Mouse (Mus musculus): ENCODE data around the gene Sardh. TPM values are rescaled to one million over a fixed set of nuclear protein-coding genes. Genes with fewer than 3 reads are reported as not detected.

Gene Sardh
- polyA plus RNA-seq, 1 experiment from 2014 or later = 40.6 TPM

DNA sequence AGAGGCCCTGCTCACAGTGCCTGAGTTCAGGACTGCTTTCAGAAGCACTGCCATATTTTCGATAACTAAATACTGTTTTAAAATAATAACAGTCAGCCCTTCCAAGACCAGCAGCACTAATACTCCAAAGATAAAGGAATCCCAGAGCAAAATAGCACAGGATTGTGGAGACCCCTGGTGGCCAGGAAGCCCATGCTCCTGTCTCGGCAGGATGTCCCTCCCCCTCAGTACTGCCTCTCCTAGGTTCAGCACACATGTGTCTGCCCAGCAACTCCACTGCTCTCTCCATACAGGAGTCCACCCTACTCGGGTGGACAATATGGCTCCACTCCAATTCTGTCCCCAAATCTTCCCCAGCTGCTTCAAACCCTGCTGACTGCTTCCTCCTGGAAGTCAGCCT, 12.4 kb downstream of the Sardh start:
- Histone ChIP-seq H3K4me2 (no peak overlapping the region), H3K4me1 (replicated peaks; ENCODE audit: control insufficient read depth, insufficient read depth, low read length) (0 out of 2 replicates have a peak, but pooled peaks cover 4% of the 10 kb centered on the region), H3K27ac (ENCODE audit: low read depth, low read length) (no peak overlapping the region), H3K9ac (ENCODE audit: low read depth, low read length) (no peak overlapping the region), H3K36me3 (ENCODE audit: control insufficient read depth, insufficient read depth, low read length) (no peaks in the 10 kb centered on the region), H3K9me3 (ENCODE audit: control insufficient read depth, low read length) (no peaks in the 10 kb centered on the region), H3K27me3 (replicated peaks; ENCODE audit: control insufficient read depth, insufficient read depth, low read length) (no peaks in the 10 kb centered on the region), H3K4me3 (ENCODE audit: low read depth, low read length) (no peak overlapping the region)
- DNase-seq (ENCODE audit: low spot score) = peak; percentile 53
- WGBS = 15% methylated on average over 3 of the region's 3 CpGs
- no peak for ATAC-seq (replicated peaks; ENCODE audit: low FRiP score)

DNA sequence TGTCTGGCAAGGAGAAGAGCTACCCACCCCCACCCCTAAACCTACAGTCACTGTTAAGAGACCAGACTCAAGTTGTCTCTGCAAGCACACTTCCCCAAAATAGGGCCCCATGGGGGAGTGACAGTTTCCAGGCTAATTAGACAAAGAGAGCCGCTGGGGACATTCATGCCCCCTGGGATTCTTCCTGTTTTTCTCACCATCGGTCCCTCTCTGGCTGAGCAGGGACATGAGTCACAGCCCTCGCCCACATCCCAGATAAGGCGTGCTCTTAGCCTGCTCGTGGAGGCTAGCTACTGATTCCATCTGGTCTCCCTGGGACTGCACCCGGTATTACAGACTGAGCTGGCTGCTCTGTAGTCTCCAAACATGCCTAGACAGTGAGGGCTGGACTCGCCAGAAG, 15.8 kb downstream of the Sardh start:
- H3K4me2 ChIP-seq = no peak overlapping the region
- H3K4me3 ChIP-seq (ENCODE audit: low read depth, low read length) = no peak overlapping the region
- H3K36me3 ChIP-seq (ENCODE audit: control insufficient read depth, insufficient read depth, low read length) = peaks cover 4% of the 10 kb centered on the region; the same call in 1 of the 2 replicates
- H3K9ac ChIP-seq (ENCODE audit: low read depth, low read length) = no peak overlapping the region
- H3K9me3 ChIP-seq (ENCODE audit: control insufficient read depth, low read length) = no peaks in the 10 kb centered on the region
- ATAC-seq (replicated peaks; ENCODE audit: low FRiP score) = peak; percentile 37; the same call in 1 of the 2 replicates
- no peak for DNase-seq (ENCODE audit: low spot score)
- WGBS = 10% methylated on average over 7 of the region's 7 CpGs
- H3K4me1 ChIP-seq (replicated peaks; ENCODE audit: control insufficient read depth, insufficient read depth, low read length) = 0 out of 2 replicates have a peak, but pooled peaks cover 4% of the 10 kb centered on the region
- no peak overlapping the region for H3K27ac ChIP-seq (ENCODE audit: low read depth, low read length)
- H3K27me3 ChIP-seq (replicated peaks; ENCODE audit: control insufficient read depth, insufficient read depth, low read length) = no peaks in the 10 kb centered on the region

DNA sequence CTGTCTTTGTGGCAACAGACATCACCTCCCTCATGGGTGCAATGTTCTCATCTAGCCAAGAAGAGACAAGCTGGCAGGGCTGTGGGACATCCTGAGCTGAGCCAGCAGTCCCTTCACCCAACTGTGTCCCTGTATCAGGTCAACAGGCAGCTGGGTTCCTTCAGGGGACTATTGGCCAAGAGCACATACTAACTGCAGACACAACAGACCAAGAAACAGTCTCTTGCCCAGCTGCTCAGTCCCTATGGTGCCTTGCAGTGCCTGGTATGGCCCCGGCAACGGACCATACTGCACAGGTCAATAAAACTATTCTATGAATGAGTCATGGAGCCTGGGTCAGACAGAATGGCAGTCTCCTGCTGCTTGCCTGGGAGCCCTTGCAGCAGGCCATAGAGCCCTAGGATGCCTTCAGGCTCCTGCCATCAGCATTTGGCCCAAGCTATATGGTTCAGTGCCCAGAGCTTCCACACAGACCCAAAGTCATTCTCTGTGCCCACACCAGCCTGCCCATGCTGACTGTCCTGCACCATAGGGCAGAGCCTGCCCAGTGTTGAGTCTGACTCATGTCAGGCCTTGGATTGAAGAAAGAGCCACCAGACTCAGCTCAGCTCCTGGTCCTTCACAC, 18.5 kb downstream of the Sardh start:
- 88% methylated on average over 2 of the region's 2 CpGs for WGBS
- 0 out of 2 replicates have a peak, but pooled peaks cover 4% of the 10 kb centered on the region for H3K4me1 ChIP-seq (replicated peaks; ENCODE audit: control insufficient read depth, insufficient read depth, low read length)

DNA sequence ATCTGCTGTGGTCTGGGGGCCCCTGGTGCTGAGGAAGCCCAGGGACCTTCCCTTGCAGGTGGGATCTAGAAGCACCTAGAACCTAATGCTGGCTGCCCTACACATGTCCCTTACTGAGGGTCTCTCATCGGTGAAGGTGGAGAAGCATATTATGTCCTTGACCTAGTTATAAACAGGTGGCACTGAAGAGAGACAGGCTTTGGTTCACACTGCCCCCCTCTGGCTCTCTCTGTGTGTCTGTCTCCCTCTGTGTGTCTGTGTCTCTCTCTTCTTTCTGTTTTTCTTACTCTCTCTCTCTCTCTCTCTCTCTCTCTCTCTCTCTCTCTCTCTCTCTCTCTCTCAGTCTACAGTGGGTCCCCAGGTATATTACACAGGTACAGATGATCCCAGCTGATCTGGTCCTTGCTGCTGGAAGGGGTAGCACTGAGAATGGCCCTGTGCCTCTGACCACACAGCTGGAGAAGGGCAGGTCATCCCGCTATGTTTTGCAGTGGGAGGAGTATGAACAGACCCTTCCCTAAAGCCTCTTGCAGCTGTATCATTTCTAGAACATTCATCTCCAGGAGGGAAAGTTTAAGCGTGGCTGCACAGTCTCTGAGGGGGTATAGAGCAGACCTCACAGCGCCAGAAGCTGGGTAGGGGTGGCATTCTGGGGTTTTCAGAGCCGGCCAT, 19.2 kb downstream of the Sardh start:
- no peak overlapping the region for H3K4me2 ChIP-seq
- H3K9me3 ChIP-seq (ENCODE audit: control insufficient read depth, low read length) = no peaks in the 10 kb centered on the region
- no peak for DNase-seq (ENCODE audit: low spot score)
- ATAC-seq (replicated peaks; ENCODE audit: low FRiP score) = no peak
- peaks cover 4% of the 10 kb centered on the region; the same call in 1 of the 2 replicates for H3K36me3 ChIP-seq (ENCODE audit: control insufficient read depth, insufficient read depth, low read length)
- H3K4me3 ChIP-seq (ENCODE audit: low read depth, low read length) = no peak overlapping the region
- H3K27me3 ChIP-seq (replicated peaks; ENCODE audit: control insufficient read depth, insufficient read depth, low read length) = no peaks in the 10 kb centered on the region
- H3K4me1 ChIP-seq (replicated peaks; ENCODE audit: control insufficient read depth, insufficient read depth, low read length) = 0 out of 2 replicates have a peak, but pooled peaks cover 4% of the 10 kb centered on the region
- WGBS = 80% methylated on average over 5 of the region's 5 CpGs
- H3K9ac ChIP-seq (ENCODE audit: low read depth, low read length) = no peak overlapping the region
- H3K27ac ChIP-seq (ENCODE audit: low read depth, low read length) = no peak overlapping the region

More for the DNA sequence above, 18.5 kb downstream of the Sardh start:
- Histone ChIP-seq H3K9me3 (ENCODE audit: control insufficient read depth, low read length) (no peaks in the 10 kb centered on the region), H3K27me3 (replicated peaks; ENCODE audit: control insufficient read depth, insufficient read depth, low read length) (no peaks in the 10 kb centered on the region), H3K27ac (ENCODE audit: low read depth, low read length) (no peak overlapping the region), H3K4me2 (no peak overlapping the region), H3K36me3 (ENCODE audit: control insufficient read depth, insufficient read depth, low read length) (peaks cover 4% of the 10 kb centered on the region; the same call in 1 of the 2 replicates), H3K9ac (ENCODE audit: low read depth, low read length) (no peak overlapping the region), H3K4me3 (ENCODE audit: low read depth, low read length) (no peak overlapping the region)
- DNase-seq (ENCODE audit: low spot score) (no peak), ATAC-seq (replicated peaks; ENCODE audit: low FRiP score) (no peak)

GRCm38 (mm10) chr2:27226572-27226971, 21.6 kb downstream of the Sardh start:
- 0 out of 2 replicates have a peak, but pooled peaks cover under 1% of the 10 kb centered on the region for H3K4me1 ChIP-seq (replicated peaks; ENCODE audit: control insufficient read depth, insufficient read depth, low read length)
- 76% methylated on average over 7 of the region's 7 CpGs for WGBS
- no peak overlapping the region for H3K27ac ChIP-seq (ENCODE audit: low read depth, low read length)
- no peak for ATAC-seq (replicated peaks; ENCODE audit: low FRiP score)
- H3K36me3 ChIP-seq (ENCODE audit: control insufficient read depth, insufficient read depth, low read length) = peaks cover 4% of the 10 kb centered on the region; the same call in 1 of the 2 replicates
- H3K27me3 ChIP-seq (replicated peaks; ENCODE audit: control insufficient read depth, insufficient read depth, low read length) = no peaks in the 10 kb centered on the region
- no peak for DNase-seq (ENCODE audit: low spot score)
- H3K4me2 ChIP-seq = no peak overlapping the region
- no peaks in the 10 kb centered on the region for H3K9me3 ChIP-seq (ENCODE audit: control insufficient read depth, low read length)
- no peak overlapping the region for H3K9ac ChIP-seq (ENCODE audit: low read depth, low read length)
- H3K4me3 ChIP-seq (ENCODE audit: low read depth, low read length) = no peak overlapping the region

- H3K27me3 ChIP-seq (replicated peaks; ENCODE audit: control insufficient read depth, insufficient read depth, low read length) = no peaks in the 10 kb centered on the region
- H3K36me3 ChIP-seq (ENCODE audit: control insufficient read depth, insufficient read depth, low read length) = no peaks in the 10 kb centered on the region
- H3K4me3 ChIP-seq (ENCODE audit: low read depth, low read length) = no peak overlapping the region
- H3K4me2 ChIP-seq = no peak overlapping the region
- DNase-seq (ENCODE audit: low spot score) = no peak
- WGBS = 81% methylated on average over 7 of the region's 7 CpGs
- no peak overlapping the region for H3K27ac ChIP-seq (ENCODE audit: low read depth, low read length)
- no peak overlapping the region for H3K9ac ChIP-seq (ENCODE audit: low read depth, low read length)
- no peaks in the 10 kb centered on the region for H3K4me1 ChIP-seq (replicated peaks; ENCODE audit: control insufficient read depth, insufficient read depth, low read length)
- H3K9me3 ChIP-seq (ENCODE audit: control insufficient read depth, low read length) = no peaks in the 10 kb centered on the region
- ATAC-seq (replicated peaks; ENCODE audit: low FRiP score) = no peak
Measured at GRCm38 (mm10) chr2:27223012-27223421, 25.1 kb downstream of the Sardh start.

DNA sequence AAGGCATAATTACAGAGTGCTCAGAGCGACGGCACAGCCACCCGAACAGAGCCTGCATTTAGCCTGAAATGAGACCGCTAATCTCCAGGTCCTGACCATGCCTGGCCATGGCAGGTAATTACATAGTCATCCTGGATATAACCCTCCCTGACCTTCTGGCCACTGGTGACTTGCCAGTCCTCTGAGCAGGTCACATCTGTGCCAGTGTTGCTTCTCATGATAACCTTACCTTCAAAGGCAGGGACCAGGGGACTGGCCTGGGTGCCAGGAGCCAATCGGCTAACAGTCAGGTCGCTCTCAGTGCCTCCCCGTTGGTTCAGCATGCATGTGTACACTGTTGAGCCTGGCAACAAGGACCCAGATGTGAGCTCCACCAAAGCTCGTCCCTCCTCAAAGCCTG, 29.6 kb downstream of the Sardh start:
- Histone ChIP-seq H3K27ac (ENCODE audit: low read depth, low read length) (no peak overlapping the region), H3K4me3 (ENCODE audit: low read depth, low read length) (no peak overlapping the region), H3K27me3 (replicated peaks; ENCODE audit: control insufficient read depth, insufficient read depth, low read length) (no peaks in the 10 kb centered on the region), H3K9ac (ENCODE audit: low read depth, low read length) (no peak overlapping the region), H3K4me1 (replicated peaks; ENCODE audit: control insufficient read depth, insufficient read depth, low read length) (no peaks in the 10 kb centered on the region), H3K4me2 (no peak overlapping the region), H3K36me3 (ENCODE audit: control insufficient read depth, insufficient read depth, low read length) (no peaks in the 10 kb centered on the region), H3K9me3 (ENCODE audit: control insufficient read depth, low read length) (no peaks in the 10 kb centered on the region)
- DNase-seq (ENCODE audit: low spot score) (no peak), ATAC-seq (replicated peaks; ENCODE audit: low FRiP score) (no peak)
- 80% methylated on average over 8 of the region's 8 CpGs for WGBS

- DNase-seq (ENCODE audit: low spot score) (no peak), ATAC-seq (replicated peaks; ENCODE audit: low FRiP score) (no peak)
- Histone ChIP-seq H3K4me3 (ENCODE audit: low read depth, low read length) (no peak overlapping the region), H3K4me2 (no peak overlapping the region), H3K4me1 (replicated peaks; ENCODE audit: control insufficient read depth, insufficient read depth, low read length) (no peaks in the 10 kb centered on the region), H3K36me3 (ENCODE audit: control insufficient read depth, insufficient read depth, low read length) (no peaks in the 10 kb centered on the region), H3K27me3 (replicated peaks; ENCODE audit: control insufficient read depth, insufficient read depth, low read length) (no peaks in the 10 kb centered on the region), H3K9ac (ENCODE audit: low read depth, low read length) (no peak overlapping the region), H3K9me3 (ENCODE audit: control insufficient read depth, low read length) (no peaks in the 10 kb centered on the region), H3K27ac (ENCODE audit: low read depth, low read length) (no peak overlapping the region)
- 79% methylated on average over 2 of the region's 2 CpGs for WGBS
Measured at GRCm38 (mm10) chr2:27218121-27218544, 30.0 kb downstream of the Sardh start.
